Mouse (Mus musculus): Measurements from ENCODE around the gene Pgpep1.

DNA sequence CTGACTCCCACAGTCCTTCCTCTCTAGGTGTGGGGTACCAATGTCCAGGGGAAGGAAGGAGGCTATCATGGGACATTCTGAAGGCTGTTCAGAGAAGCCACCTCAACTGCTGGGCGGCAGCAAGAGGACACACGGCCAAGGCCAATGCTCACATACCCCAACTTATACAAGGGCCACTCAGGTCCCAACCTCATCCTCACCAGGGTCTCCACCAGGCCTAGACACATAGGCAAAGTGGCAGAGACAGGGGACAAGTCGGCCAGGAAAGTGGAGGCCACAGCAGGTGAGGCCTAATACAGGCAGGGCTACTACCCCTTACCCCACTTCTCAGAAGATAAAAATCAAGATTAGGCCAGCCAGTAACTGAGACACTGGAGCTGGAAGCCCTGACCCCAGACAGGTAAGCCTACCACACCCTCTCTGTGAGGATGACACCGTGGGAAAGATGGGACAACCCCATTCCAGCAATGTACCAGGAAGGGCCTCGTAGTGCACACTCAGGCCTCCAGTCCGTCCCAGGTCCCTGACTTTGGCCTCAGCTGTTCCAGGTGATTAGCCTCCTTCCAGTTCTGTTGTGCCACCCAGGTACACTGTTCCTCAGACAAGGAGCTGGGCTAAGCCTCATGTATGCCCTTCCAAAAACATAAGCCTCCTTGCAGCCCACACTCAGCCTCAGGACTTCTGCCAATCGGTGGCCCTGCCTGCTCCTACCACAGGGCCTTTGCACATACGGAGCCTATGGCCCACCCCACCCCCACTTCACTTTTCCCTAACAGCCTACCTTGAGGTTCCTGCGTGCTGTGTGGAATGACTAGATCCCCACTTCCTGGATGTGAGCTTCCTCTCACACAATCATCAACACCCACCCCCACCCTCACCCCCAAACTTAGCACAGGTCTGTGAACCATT is 54.1 kb downstream of the Pgpep1 start:
- no peak for TF ChIP-seq CTCF (IDR thresholded peaks at IDR 0.05; ENCODE audit: control insufficient read depth, insufficient read depth, insufficient read length)
- no peak for TF ChIP-seq USF1 (IDR thresholded peaks at IDR 0.05; ENCODE audit: low read depth)
- TF ChIP-seq MYOG (IDR thresholded peaks at IDR 0.05; ENCODE audit: control insufficient read depth, extremely low read depth, insufficient read length) = no peak
- TF ChIP-seq MAX (IDR thresholded peaks at IDR 0.05) = no peak
- TF ChIP-seq CEBPB (IDR thresholded peaks at IDR 0.05; ENCODE audit: low read depth) = no peak

All from C2C12 (cell line).